Mouse (Mus musculus) spleen, postnatal 14 days (tissue): ENCODE results near the gene Hectd4.
A peak's percentile ranks its signal among the peaks of the same experiment; 100 is the strongest.
"Not testable (repeated sequence)": the region's sequence is repeated elsewhere in the genome, so short reads cannot be mapped to it uniquely, and the experiment has no call there.

Experiments
- DNase-seq, 2 experiments: peaks; one replicate each; pipeline ENCODE4 v3.0.0; 2021 to 2022; ENCODE audit warnings: low spot score in 2 of 2

The Hectd4 gene

GRCm38 (mm10) chr5:121219980-121220731 lies at the start of gene Hectd4:
Gene Hectd4, plus strand, starts transcription at chr5:121220219.
- peak; percentile 99 to 100 for DNase-seq

- DNase-seq, result no peak
Measured at GRCm38 (mm10) chr5:121172835-121173234, 47.2 kb upstream of the Hectd4 start.

GRCm38 (mm10) chr5:121179077-121179857 lies 40.8 kb upstream of the Hectd4 start:
- no peak for DNase-seq

GRCm38 (mm10) chr5:121183269-121183668 lies 36.8 kb upstream of the Hectd4 start:
- DNase-seq, result no peak

GRCm38 (mm10) chr5:121184375-121184774 lies 35.6 kb upstream of the Hectd4 start:
- no peak for DNase-seq

- DNase-seq, result no peak
Measured at GRCm38 (mm10) chr5:121184945-121185551, 35.0 kb upstream of the Hectd4 start.

GRCm38 (mm10) chr5:121187580-121188001 lies 32.4 kb upstream of the Hectd4 start:
- no peak for DNase-seq

GRCm38 (mm10) chr5:121188265-121188664 lies 31.8 kb upstream of the Hectd4 start:
- no peak for DNase-seq

- no peak for DNase-seq
Measured at GRCm38 (mm10) chr5:121189182-121189581, 30.8 kb upstream of the Hectd4 start.

GRCm38 (mm10) chr5:121190210-121190835 lies 29.7 kb upstream of the Hectd4 start:
- DNase-seq, result no peak

- DNase-seq, result peak; percentile 69 to 85
Measured at GRCm38 (mm10) chr5:121190836-121191583, 29.0 kb upstream of the Hectd4 start, which contains the start of gene Ptpn11. Gene Ptpn11, minus strand, starts transcription at chr5:121191397.

GRCm38 (mm10) chr5:121191584-121191906 lies 28.5 kb upstream of the Hectd4 start:
- DNase-seq, result no peak

- no peak for DNase-seq
Measured at GRCm38 (mm10) chr5:121194173-121194572, 25.8 kb upstream of the Hectd4 start.

GRCm38 (mm10) chr5:121196764-121197163 lies 23.3 kb upstream of the Hectd4 start:
- no peak for DNase-seq

- DNase-seq, result no peak
Measured at GRCm38 (mm10) chr5:121197337-121197736, 22.7 kb upstream of the Hectd4 start.

- DNase-seq, result no peak
Measured at GRCm38 (mm10) chr5:121198376-121198775, 21.6 kb upstream of the Hectd4 start.

- no peak for DNase-seq
Measured at GRCm38 (mm10) chr5:121201739-121202138, 18.3 kb upstream of the Hectd4 start.

- no peak for DNase-seq
Measured at GRCm38 (mm10) chr5:121202467-121202866, 17.6 kb upstream of the Hectd4 start.

- DNase-seq, result peak; percentile 46 to 69
Measured at GRCm38 (mm10) chr5:121204132-121205089, 15.6 kb upstream of the Hectd4 start, which contains the start of gene Rpl6. Gene Rpl6, plus strand, starts transcription at chr5:121204481.

GRCm38 (mm10) chr5:121205537-121206130 lies 14.4 kb upstream of the Hectd4 start:
- DNase-seq, result not testable (repeated sequence)
